Mouse (Mus musculus) spleen, adult 18-20 months (tissue): ENCODE measurements around the gene Cfl2.

Experiments
- DNase-seq, 2 experiments: peaks; one replicate each; pipeline ENCODE4 v3.0.0; 2022; ENCODE audit warnings: mixed read lengths in 2 of 2

The Cfl2 gene

DNA sequence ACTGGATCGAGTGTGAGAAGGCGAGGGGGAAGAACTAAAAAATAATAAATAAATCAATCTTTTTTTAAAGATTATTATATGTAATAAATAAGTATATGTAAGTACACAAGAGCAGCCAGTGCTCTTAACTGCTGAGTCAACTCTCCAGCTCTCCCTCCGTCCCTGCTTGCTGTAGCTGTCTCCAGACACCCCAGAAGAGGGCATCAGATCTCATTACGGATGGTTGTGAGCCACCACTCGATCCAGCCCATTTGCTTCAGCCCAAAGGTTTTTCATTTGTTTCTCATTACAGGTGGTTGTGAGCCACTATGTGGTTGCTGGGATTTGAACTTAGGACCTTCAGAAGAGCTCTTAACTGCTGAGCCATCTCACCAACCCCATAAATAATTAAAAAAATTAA, 32.8 kb downstream of the Cfl2 start:
- no peak for DNase-seq

- DNase-seq = no peak
Observed at GRCm38 (mm10) chr12:54828043-54828442, 34.6 kb downstream of the Cfl2 start.

- no peak for DNase-seq
Observed at GRCm38 (mm10) chr12:54825202-54825601, 37.5 kb downstream of the Cfl2 start.

- no peak for DNase-seq
Observed at GRCm38 (mm10) chr12:54822836-54823426, 39.7 kb downstream of the Cfl2 start.

DNA sequence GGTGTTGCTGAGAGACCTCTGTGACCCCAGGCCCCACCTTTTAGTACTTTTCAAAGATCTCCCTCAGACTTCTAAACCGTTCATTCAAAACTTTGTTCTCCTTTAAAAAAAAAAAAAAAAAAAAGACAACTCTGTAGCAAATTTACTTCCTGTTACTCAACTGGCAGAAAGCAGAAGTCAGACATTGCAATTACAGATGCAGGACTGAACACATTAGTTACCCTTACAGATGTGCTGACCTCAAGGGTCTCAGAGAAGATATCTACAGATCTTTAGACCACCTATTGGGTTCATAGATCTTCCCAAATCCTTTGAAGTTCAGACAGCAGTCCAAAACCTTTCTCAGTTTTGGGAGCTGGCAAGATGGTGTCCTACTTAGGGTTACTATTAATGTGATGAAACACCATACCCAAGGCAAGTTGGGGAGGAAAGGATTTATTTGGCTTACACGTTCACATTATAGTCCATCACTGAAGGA, 42.0 kb downstream of the Cfl2 start:
- DNase-seq = no peak

GRCm38 (mm10) chr12:54819181-54819935, 43.3 kb downstream of the Cfl2 start:
- no peak for DNase-seq

DNA sequence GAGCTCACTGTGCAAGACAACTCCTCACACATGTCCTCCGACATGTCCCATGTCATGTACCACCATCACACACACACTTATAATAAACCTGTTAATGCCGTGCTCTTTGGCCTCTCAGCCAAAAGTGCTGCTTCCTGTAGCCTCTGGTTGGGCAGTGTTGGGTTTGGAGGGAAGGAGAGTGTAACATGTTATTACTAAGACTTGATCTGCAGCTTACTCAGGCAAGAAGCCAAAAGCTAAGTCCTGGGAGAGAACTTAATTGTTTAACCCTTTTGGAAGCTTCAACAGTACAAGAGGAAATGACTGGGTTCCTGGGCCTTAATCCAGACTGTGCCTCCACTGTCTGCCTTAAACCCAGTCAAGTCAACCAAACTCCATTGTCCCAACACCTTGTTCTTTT, 52.5 kb downstream of the Cfl2 start:
- DNase-seq = no peak
